Mouse (Mus musculus) liver, embryonic 13.5 days (tissue): ENCODE results near the gene Zfp526. TPM values are rescaled to one million over a fixed set of nuclear protein-coding genes. Genes with fewer than 3 reads are reported as not detected.

Experiments used
- ATAC-seq: fragments of 200-750 bp; cut with Nextera tagmentation; 2 replicates; pipeline ENCODE4 v1.8.0; 2017; ENCODE audit warnings: low read depth, mild to moderate bottlenecking, moderate number of reproducible peaks, moderate library complexity
- DNase-seq: peaks from one replicate; pipeline ENCODE4 v3.0.0; 2022
- H3K27ac ChIP-seq: fragments of 300-500 bp; sonication (generic); 2 replicates; pipeline ENCODE4 v1.5.1; 2015; ENCODE audit warnings: moderate library complexity, mild to moderate bottlenecking, inconsistent platforms
- H3K27me3 ChIP-seq: fragments of 300-500 bp; sonication (generic); 2 replicates; pipeline ENCODE4 v1.6.1; 2015; ENCODE audit warnings: mild to moderate bottlenecking, inconsistent platforms
- H3K36me3 ChIP-seq: fragments of 300-500 bp; sonication (generic); 2 replicates; pipeline ENCODE4 v1.6.1; 2015; ENCODE audit warnings: mild to moderate bottlenecking, inconsistent platforms
- H3K4me1 ChIP-seq: fragments of 300-500 bp; sonication (generic); replicated peaks from 2 replicates; pipeline ENCODE4 v1.6.1; 2015; ENCODE audit warnings: inconsistent platforms
- H3K4me2 ChIP-seq: fragments of 300-500 bp; sonication (generic); 2 replicates; pipeline ENCODE4 v1.6.1; 2015; ENCODE audit warnings: inconsistent platforms, mild to moderate bottlenecking, moderate library complexity
- H3K4me3 ChIP-seq: fragments of 300-500 bp; sonication (generic); replicated peaks from 2 replicates; pipeline ENCODE4 v1.5.1; 2015; ENCODE audit warnings: mild to moderate bottlenecking, inconsistent platforms
- H3K9ac ChIP-seq: fragments of 300-500 bp; sonication (generic); 2 replicates; pipeline ENCODE4 v1.6.1; 2015; ENCODE audit warnings: mild to moderate bottlenecking, inconsistent platforms
- H3K9me3 ChIP-seq: fragments of 300-500 bp; sonication (generic); replicated peaks from 2 replicates; pipeline ENCODE4 v1.6.1; 2016; ENCODE audit warnings: inconsistent platforms
- WGBS: fragments of 180-500 bp; shearing (Covaris S2); methylation state at CpG from one replicate; pipeline ENCODE4 v1.1.7; 2015; ENCODE audit not compliant: insufficient replicate concordance; 5-methylcytosine and 5-hydroxymethylcytosine counted together
- polyA plus RNA-seq: library from polyadenylated mRNA; unstranded; fragments of >200 nt; fragmentation: Nextera tagmentation; extraction: Ambion mirVana; gene quantifications from 2 replicates; pipeline ENCODE4 v1.2.1, GENCODE M21; 2015

Zfp526 gene
- polyA plus RNA-seq, 1 experiment from 2014 or later: 2.0 TPM

GRCm38 (mm10) chr7:25244562-25245369 is 23.5 kb downstream of the Zfp526 start:
- H3K4me1 ChIP-seq: peaks cover 46% of the 10 kb centered on the region
- H3K27ac ChIP-seq: no peak overlapping the region
- peaks cover 3% of the 10 kb centered on the region; the same call in 1 of the 2 replicates for H3K27me3 ChIP-seq
- peaks cover 35% of the 10 kb centered on the region for H3K36me3 ChIP-seq
- H3K4me3 ChIP-seq: no peak overlapping the region
- H3K4me2 ChIP-seq: no peak overlapping the region
- DNase-seq (no peak), ATAC-seq (no peak)
- H3K9me3 ChIP-seq: no peaks in the 10 kb centered on the region
- 84% methylated on average over 30 of the region's 30 CpGs for WGBS
- H3K9ac ChIP-seq: no peak overlapping the region

DNA sequence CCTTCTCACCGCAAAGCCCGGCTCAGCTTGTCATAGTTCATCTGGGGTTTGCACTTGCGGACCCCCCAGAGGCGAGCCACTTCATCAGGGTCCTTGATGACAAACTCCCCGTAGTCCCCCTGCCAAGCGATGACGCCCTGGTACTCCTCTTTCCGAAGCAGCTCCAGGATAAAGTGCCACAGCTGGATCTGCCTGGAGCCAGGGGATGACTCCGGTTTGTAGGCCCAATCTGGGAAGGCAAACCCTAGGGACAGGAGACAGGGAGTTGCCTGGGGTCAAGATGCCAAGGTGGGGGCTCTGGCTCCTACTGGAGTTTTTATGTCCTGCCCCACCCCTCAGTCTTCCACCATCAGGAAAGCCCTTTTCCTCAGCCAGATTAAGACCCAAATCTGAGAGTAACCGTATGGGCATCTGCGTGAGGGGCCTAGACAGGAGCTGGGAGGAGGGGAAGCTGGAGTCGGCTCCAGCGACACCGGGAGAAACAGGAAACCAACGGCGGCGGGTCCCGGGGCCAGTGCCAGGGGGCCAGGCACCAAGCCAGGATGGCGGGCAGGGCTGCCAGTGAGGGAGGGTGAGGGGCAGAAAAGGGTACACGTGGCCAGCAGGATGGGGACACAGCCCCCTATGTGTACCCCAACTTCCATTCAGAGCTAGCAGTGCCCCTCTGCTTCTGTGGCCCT is 25.0 kb downstream of the Zfp526 start:
- H3K27ac ChIP-seq: 0 out of 2 replicates have a peak overlapping the region, but pooled peaks have one; percentile 29
- H3K9me3 ChIP-seq: no peaks in the 10 kb centered on the region
- 65% methylated on average over 20 of the region's 20 CpGs for WGBS
- peaks cover 57% of the 10 kb centered on the region for H3K4me1 ChIP-seq
- DNase-seq (no peak), ATAC-seq (no peak)
- H3K27me3 ChIP-seq: peaks cover 3% of the 10 kb centered on the region; the same call in 1 of the 2 replicates
- H3K9ac ChIP-seq: 0 out of 2 replicates have a peak overlapping the region, but pooled peaks have one; percentile 90
- H3K36me3 ChIP-seq: peaks cover 35% of the 10 kb centered on the region
- H3K4me3 ChIP-seq: no peak overlapping the region
- peak overlapping the region; percentile 99 for H3K4me2 ChIP-seq

DNA sequence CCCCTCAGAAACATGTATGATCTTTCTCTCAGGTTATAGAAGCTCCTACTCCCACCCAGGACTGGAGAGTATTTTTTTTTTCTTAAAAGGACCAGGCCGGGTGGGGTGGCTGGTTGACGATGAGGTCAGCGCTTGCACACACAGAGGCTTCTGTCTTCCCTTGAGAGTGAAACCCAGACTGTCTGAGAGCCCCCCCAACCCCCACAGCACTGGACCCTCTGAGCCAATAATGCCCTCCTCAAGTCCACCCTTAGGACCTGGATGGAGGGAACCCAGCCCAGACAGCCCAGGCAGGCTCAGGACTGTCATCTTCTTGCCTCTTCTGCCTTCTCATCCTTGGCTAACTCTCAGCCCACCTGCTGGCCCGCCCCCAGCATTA is 25.5 kb downstream of the Zfp526 start:
- DNase-seq (no peak), ATAC-seq (no peak)
- Histone ChIP-seq H3K9me3 (no peaks in the 10 kb centered on the region), H3K4me1 (peaks cover 62% of the 10 kb centered on the region), H3K27me3 (peaks cover 3% of the 10 kb centered on the region; the same call in 1 of the 2 replicates), H3K36me3 (peaks cover 35% of the 10 kb centered on the region), H3K9ac (peak overlapping the region; percentile 90; the same call in 1 of the 2 replicates), H3K4me3 (peak overlapping the region; percentile 84), H3K4me2 (peak overlapping the region; percentile 99), H3K27ac (peak overlapping the region; percentile 29)
- WGBS: 46% methylated on average over 4 of the region's 4 CpGs

GRCm38 (mm10) chr7:25247498-25247897 is 26.3 kb downstream of the Zfp526 start:
- peaks cover 32% of the 10 kb centered on the region for H3K36me3 ChIP-seq
- peak overlapping the region; percentile 89; the same call in 1 of the 2 replicates for H3K27ac ChIP-seq
- DNase-seq (no peak), ATAC-seq (no peak)
- H3K9ac ChIP-seq: peak overlapping the region; percentile 90
- H3K4me2 ChIP-seq: peak overlapping the region; percentile 99
- H3K9me3 ChIP-seq: no peaks in the 10 kb centered on the region
- WGBS: 31% methylated on average over 3 of the region's 3 CpGs
- H3K4me1 ChIP-seq: peaks cover 67% of the 10 kb centered on the region
- peak overlapping the region; percentile 84 for H3K4me3 ChIP-seq
- H3K27me3 ChIP-seq: peaks cover 6% of the 10 kb centered on the region

DNA sequence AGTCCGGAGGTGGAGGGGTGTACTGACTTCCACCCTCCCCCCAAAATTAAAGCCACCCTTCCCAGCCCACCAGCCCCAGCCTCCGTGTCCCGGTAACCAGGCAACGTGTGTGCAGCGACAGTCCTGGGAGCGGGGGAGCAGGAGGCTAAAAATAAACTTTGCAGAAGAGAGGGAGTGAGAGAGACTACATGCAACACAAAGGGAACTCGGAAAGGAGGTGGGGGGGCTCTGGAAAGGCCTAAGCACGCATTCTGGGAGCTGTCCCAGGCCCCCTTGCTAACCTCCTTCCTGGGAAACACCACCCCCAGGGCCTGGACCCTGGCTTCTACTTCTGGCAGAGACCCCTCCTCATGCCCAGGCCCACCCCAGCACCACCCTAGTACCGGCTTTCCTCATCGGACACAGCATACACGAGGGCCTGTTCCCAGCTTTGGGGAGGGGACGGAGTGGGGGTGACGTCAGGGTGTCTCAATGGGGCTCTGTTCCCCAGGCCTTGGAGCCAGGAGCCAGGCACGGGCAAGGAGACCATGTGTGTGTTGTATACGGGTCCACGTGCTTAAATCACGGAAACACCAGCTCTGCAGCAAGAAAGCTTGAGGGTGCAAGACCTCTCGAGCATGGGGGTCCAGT is 26.9 kb downstream of the Zfp526 start:
- Histone ChIP-seq H3K4me1 (peaks cover 67% of the 10 kb centered on the region), H3K9ac (peak overlapping the region; percentile 90)
- ATAC-seq: no peak

DNA sequence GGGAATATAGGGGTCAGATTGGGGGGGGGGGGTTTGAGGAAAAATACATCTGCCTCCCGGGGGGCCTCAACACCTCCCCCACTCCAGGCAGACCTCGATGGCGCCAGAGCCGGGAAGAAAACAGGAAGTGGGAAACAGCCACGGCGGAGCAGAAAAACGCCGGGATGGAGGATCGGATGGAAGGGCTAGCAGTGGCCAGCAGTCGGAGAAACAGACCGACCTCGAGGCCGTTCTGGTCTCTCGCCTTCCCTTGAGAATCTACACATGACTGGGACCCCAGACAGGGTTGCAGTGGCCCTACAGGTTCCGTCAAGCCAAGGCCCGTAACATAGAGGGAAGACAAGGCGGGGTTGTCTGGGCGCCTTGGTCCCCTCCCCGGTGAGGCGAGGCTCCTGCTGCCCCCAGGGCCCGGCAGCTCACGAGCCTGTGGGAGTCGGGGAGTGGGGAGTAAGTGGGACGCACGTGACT is 27.7 kb downstream of the Zfp526 start:
- Histone ChIP-seq H3K4me1 (peaks cover 67% of the 10 kb centered on the region), H3K4me2 (peak overlapping the region; percentile 99), H3K27ac (peak overlapping the region; percentile 89), H3K27me3 (peaks cover 6% of the 10 kb centered on the region), H3K4me3 (peak overlapping the region; percentile 84), H3K9me3 (no peaks in the 10 kb centered on the region), H3K36me3 (peaks cover 22% of the 10 kb centered on the region), H3K9ac (peak overlapping the region; percentile 90)
- DNase-seq (no peak), ATAC-seq (peak; percentile 2)
- 1% methylated on average over 25 of the region's 25 CpGs for WGBS

More for the DNA sequence above, 26.9 kb downstream of the Zfp526 start:
- H3K36me3 ChIP-seq: peaks cover 26% of the 10 kb centered on the region
- H3K27me3 ChIP-seq: peaks cover 6% of the 10 kb centered on the region
- H3K9me3 ChIP-seq: no peaks in the 10 kb centered on the region
- H3K27ac ChIP-seq: peak overlapping the region; percentile 89
- 5% methylated on average over 18 of the region's 18 CpGs for whole genome bisulfite sequencing
- H3K4me3 ChIP-seq: peak overlapping the region; percentile 84
- H3K4me2 ChIP-seq: peak overlapping the region; percentile 99
- DNase-seq: no peak

DNA sequence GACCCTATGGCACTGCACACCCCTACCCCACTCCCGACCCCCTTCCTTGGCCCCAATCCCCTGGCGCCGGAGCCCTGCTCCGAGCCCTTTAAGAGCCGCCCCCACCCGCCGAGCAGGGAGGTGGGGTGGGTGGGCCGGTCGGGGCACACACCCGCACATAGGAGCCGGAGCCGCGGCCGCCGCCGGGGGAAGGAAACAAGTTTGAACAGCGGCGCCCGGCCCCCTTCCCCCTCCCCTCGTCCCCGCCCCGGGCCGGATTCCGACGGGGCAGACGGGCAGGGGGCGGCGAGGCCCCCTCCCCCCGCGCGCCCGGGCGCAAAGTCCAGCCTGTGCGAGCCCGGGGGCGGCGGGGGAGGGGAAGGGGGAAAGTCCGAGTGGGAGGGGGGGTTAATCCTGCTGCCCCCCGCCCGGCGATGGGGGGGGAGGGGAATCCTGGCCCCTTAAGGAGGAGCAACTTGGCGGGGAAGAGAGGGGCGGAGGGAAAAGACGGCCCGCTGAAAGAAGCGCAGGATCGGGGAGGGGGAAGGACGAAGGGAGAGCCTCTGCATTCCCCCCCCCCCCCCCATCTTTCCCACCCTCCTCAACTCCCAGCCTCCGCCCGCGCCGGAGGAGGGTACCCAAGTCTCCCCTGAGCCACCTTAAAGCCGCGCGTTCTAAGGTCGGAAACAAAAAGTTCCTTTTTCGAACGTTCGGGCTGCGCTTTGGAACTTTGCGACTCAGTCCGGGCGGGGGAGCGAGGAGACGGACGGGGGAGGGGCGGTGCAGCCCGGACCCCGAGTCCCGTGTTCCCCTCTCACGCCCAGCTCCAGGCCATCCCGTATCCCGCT is 28.3 kb downstream of the Zfp526 start:
- H3K4me1 ChIP-seq: peaks cover 66% of the 10 kb centered on the region
- H3K27me3 ChIP-seq: peaks cover 6% of the 10 kb centered on the region
- H3K4me2 ChIP-seq: peak overlapping the region; percentile 99
- WGBS: under 1% methylated on average over 48 of the region's 73 CpGs
- H3K9ac ChIP-seq: peak overlapping the region; percentile 90
- peak overlapping the region; percentile 84 for H3K4me3 ChIP-seq
- DNase-seq (no peak), ATAC-seq (peak; percentile 49)
- no peaks in the 10 kb centered on the region for H3K9me3 ChIP-seq
- H3K27ac ChIP-seq: peak overlapping the region; percentile 89
- H3K36me3 ChIP-seq: peaks cover 17% of the 10 kb centered on the region

DNA sequence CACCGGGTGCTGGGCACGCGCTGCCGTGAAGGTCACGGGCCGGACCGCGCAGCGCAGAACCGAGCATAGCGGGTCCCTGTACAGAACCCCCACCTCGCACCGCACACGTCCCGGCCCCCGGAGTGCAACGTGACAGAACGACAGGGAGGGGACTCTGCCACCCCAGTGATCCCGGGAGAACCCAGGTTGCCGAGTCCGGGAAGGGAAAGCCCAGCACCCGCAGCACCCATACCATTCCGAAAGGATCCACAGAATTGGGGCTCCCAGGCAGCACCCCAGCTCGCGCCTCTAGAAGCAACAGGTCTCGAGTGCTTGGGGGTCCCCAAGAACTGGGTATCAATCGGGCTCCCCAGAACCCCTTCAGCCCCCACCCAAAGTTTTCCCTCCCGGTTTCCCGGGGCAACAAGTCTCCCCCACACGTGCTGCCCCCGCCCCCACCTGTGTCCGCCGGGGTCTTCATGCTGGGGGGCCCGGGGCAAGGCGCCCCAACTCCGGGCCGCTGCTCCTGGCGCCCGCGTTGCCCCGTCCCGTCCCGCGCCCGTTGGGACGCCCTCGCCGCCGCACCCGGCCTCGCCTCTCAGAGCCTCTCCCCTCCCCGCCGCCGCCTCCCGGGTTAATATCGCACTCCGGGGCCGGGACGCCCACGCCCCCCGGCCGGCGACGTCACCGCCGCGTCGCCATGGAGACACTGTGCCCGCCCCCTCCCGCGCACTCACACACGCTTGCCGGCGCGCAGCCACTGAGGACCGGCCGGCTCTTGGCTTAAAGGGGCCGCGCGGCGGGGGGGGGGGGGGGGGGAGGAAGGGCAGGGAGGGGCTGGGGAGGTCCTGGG is 29.1 kb downstream of the Zfp526 start, which contains the start of gene Erf:
Erf (minus strand) TSS at position 621 of the 832 bp plus-strand sequence.
- ATAC-seq (peak; percentile 81), DNase-seq (peak; percentile 89)
- under 1% methylated on average over 72 of the region's 81 CpGs for WGBS
- peak within 1 kb of the TSS; percentile 89 for H3K27ac ChIP-seq
- H3K4me1 ChIP-seq: peaks cover 61% of the 10 kb centered on the region
- H3K4me2 ChIP-seq: peak within 1 kb of the TSS; percentile 99
- peak within 1 kb of the TSS; percentile 90 for H3K9ac ChIP-seq
- peaks cover 8% of the 10 kb centered on the region for H3K36me3 ChIP-seq
- H3K9me3 ChIP-seq: no peaks in the 10 kb centered on the region
- peak within 1 kb of the TSS; percentile 84 for H3K4me3 ChIP-seq
- peaks cover 6% of the 10 kb centered on the region for H3K27me3 ChIP-seq

- no peak for DNase-seq
- H3K9me3 ChIP-seq: no peaks in the 10 kb centered on the region
- H3K27me3 ChIP-seq: peaks cover 6% of the 10 kb centered on the region
- peaks cover 57% of the 10 kb centered on the region for H3K4me1 ChIP-seq
- peak overlapping the region; percentile 57 for H3K27ac ChIP-seq
- peak overlapping the region; percentile 90 for H3K9ac ChIP-seq
- H3K4me3 ChIP-seq: peak overlapping the region; percentile 84
- no peak for ATAC-seq
- H3K4me2 ChIP-seq: peak overlapping the region; percentile 99
- 6% methylated on average over 22 of the region's 22 CpGs for WGBS
- no peaks in the 10 kb centered on the region for H3K36me3 ChIP-seq
Measured at GRCm38 (mm10) chr7:25251071-25251791, 30.0 kb downstream of the Zfp526 start.
